Mouse (Mus musculus) megakaryocyte progenitor cell, adult 5-6 weeks (primary cell): ENCODE measurements at regions not wholly inside any gene's neighbourhood (a gene's known extent, or its start where the extent isn't known, plus 50 kb on each side); places are given as distances from the start of the nearest gene placed in this dataset.
"Not testable (repeated sequence)": the region's sequence is repeated elsewhere in the genome, so short reads cannot be mapped to it uniquely, and the experiment has no call there.

Experiments used
- ATAC-seq: replicated peaks from 2 replicates; pipeline ENCODE4 v1.8.0; 2016; ENCODE audit warnings: mild to moderate bottlenecking, moderate TSS enrichment, inconsistent platforms; ENCODE audit not compliant: poor library complexity

DNA sequence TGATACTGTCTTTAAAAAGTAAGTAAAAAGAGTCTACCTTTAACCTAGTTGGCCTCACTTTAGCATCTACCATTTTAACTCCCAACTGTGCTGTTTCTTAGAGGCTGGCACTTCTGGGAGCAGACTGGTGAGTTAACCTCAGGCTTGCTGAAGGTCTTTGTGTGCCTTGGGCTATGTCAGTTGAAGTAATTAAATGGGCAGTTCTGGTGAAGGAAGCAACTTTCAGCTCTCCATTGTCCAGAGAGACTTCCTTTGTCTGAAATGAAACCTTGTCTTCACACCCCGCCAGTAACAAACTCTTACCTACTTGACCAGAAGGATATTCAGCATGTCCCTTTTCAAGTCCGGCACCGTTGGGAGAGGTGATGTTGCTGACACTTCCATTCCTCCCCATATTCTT, 55.5 kb downstream of the Zfp281 start:
- no peak for ATAC-seq

DNA sequence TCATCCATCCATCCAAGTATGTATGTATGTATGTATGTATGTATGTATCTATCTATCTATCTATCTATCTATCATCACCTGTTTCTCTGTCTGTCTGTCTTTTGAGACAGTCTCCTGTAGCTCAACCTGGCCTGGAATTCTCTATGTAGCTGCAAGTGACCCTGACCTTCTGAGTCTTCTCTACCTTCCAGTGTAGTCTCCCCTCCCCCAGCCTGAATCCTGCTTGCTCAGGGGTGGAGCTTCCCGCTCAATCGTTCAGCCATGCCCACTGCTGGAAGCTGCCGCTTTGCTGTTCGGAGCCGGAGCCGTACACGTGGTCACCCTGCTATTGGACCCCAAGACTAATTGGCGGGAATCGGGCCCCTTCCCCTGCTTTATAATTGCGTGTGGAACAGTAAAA, 57.6 kb downstream of the Zfp281 start:
- not testable (repeated sequence) for ATAC-seq

DNA sequence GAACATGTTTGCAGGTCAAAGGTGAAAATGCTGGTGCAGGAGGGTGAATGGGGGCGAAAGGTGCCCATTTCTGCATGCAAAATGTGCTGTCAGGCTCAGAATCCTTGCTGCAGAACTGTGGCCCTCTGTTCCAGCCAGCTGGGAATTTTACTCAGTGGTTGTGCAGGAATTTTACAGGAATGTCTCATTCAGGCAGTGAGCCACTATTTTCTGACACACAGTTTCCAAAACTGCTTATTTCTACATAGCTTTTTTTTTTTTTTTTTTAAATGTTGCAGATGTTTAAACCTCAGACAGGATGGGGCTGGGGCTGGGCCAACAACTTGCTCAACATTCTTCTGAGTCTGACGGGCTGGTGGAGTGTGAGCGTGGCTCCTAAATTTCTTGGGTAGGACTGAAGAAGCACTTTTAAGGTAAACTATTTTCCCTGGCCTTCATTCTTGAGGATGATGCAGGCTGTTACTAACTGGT, 58.4 kb downstream of the Zfp281 start:
- peak; percentile 30 for ATAC-seq

DNA sequence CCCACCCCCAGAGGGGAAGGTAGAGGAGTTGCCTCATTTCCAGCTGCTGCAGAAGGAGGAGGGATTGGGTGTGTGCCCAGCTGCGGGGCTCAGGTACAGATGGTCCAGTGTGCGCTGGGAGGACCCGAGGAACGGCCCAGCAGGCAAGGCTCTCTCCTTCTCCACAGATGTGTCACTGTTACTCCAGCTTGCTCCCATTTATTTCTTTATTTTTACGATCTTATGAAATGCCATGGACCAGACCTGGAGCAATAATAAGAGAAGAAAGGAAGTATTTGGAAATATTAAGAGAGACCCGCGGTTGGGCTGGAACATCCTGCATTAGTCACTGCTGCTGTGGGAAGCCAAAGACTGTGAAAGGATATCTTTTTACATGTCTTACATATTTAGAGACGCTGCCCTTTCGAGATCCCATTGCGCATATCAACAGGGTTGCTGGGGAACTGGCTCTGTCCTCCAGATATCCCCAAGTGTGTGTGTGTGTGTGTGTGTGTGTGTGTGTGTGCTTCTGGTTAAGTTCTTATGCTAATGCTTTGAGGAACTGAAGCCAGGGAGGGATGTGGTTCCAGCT, 58.9 kb downstream of the Zfp281 start:
- peak; percentile 59 for ATAC-seq

DNA sequence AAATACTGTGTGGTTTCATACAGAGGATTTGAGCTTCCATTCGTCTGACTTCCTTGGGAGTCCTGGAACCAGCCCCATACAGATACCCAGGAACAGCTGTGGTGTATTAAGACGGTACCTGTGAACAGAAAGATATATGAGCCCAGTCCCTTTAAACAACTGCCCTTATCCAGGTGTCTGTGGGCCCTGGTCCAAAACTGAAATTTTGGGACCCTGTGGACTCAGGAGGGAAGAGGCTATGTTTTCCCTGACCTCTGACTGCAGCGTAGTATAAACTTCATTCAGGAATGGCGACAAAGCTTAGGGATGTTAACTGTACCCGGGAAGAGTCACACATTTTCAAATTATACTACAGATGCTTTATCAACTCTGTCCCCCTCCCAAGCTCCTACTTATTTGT, 59.8 kb downstream of the Zfp281 start:
- no peak for ATAC-seq

DNA sequence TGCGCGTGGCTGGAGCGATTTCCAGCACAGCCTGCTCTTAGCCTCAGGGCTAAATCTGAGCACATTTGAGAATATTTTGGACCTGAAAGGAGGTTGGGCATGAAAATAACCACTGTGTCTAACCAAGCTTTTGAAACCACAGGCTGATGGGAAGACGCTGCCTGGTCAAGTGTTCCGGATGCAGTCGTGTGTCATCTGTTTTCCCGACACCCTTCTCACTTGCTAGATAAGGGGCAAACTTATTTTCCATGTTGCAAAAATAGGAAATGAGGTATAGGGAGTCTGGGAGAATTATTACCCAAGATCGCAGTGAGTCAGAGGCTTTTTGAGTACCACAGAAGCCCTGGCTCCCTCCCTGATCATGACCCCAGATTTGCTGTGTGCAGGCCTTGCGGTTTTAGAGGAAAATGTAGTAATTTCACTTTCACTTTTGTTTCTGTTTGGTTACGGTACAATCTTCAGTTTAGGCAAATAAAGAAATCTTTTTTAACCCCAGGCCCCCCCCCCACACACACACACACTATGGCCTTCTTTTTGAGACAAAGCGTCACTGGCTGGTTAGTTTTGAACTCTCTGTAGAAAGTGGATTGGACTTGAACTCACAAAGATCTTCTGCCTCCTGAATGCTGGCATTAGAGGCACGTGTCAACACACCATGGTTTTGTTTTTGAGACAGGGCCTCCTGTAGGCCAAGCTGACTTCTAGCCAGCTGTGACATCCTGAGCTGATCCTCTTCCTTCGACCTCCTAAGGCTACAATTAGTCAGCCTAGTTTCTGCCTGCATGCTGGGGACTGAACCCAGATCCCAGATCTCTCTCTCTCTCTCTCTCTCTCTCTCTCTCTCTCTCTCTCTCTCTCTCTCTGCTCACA, 60.7 kb downstream of the Zfp281 start:
- peak; percentile 65 for ATAC-seq

DNA sequence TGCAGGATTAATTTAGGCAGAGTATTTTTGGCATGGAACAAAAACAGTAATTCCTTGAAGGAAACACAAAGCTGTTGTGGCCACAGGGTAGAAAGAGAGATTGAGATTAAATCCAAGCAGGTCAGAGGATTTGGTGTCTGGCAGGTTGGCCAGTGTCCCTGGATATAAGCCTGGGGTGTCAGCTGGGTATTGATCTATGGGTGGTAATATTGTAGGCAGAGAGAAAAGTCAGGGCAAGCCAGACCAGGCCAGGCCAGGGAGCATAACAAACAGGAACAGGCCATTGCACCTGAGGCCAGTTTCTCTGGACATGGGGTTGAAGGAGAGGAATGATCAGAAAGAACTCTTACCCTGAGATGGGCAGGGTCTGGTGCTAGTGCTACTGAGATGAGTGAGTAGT, 61.8 kb downstream of the Zfp281 start:
- ATAC-seq = no peak

DNA sequence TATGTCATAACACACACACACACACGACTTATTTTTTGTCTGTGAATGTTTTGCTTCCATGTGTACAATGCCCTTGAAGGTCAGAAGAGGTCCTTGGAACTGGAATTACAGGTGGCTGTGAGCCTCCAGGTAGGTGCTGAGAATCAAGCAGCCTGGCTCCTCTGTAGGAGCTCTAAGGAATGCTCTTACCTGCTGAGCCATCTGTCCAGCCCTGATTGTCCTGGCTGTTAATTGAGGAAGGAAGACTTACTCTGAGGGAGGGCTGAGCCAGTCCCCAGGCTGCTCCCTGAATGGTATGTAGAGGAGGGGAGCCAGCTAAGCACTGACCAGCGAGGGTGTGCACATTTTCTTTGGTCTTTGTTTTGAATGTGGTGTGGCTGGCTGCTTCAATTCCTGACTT, 65.4 kb downstream of the Zfp281 start:
- ATAC-seq = no peak

DNA sequence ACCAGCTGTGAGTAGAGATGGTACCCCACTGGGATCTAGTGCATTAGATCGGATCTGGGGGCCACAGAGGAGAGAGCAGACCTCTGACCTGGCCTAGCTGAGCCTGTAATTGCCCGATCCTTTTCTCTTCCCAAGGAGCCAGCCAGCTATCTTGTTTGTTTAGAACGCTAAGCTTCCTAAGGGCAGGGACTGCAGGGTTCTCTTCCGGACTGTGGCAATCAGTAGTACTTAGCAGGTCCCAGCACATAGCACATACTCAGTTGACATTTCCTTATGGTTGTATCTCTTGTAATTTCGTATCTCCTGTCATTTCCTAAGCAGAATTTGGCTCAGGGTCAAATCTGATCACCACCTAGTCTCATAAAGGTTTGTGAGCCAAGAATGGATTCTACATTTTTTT, 68.7 kb downstream of the Zfp281 start:
- no peak for ATAC-seq

DNA sequence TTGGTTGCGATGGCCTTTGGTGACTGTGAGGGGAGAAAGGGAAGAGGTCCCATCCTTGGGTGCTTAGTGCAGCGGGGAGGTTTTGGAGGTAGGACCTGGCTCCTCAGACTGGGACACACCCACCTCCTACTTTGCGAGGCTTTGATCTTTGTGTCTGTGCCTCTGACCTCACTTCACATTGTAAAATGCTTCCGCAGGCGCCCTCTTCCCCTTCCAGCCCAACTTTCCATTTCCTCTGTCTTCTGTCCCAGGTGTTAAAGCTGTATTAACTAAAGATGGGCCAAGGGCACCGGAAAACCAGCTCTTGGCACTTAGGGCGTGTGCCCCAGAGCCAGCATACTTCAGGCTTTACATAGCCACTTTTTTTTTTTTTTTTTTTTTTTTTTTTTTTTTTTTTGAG, 70.3 kb downstream of the Zfp281 start:
- 0 out of 2 replicates have a peak, but pooled peaks have one; percentile 17 for ATAC-seq

DNA sequence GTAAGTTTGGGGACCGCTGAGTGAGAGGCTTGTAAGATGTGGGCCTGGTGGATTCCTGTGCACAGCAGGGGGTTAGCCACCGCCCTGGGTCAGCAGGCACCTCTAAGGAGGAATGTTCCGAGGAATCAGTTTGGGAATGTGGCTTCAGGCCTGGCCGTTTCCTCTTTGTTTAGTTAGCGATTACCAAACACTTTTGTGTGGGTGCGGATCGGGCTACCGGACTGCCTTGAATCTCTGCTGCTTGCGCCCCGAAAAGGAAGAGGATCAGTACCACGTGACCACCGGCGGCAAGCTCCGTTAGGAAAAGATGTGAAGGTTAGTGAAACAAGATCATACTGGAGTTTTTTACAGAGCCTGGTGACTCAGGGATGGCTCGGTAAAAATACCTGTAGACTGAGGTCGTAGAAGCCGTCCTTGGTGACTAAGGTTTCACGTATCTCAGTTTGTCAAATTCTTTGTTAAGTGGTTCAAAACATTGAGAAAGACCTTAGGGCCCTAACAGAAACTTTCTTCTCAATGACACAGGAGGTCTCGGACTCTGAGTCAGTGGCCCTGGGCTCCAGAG, 71.5 kb downstream of the Zfp281 start:
- no peak for ATAC-seq

DNA sequence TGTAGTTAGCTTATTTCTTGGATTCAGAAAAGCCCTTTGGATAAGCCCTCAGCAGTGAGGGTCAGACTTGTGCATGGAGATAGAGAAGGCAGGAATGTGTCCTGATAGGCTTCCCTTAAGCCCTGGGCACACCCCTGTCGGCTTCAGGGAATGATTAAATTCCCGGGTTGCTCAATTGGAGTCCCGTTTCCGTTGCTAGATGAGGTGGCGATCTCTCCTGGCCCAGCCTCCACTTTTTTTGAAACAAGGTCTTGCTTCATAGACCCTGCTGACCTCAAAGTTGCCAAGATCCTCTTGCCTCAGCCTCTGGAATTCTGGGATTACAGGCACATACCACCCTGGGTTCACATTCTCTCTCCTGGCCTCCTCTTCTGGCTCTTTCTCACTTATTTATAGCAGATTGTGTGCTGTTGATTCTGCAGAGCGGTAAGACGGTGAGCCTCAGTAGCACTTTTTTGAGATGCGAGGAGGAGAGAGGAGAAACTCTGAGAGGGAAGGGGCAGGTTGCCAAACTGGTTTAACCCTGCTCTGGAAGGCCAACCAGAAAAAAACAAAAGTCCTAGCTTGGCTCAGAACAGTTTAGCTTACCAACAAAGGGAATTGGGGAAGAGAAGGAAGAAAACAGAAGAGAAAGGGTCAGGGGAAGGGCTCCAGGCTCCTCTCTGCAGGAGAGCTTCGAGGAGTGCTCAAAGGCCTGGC, 73.9 kb downstream of the Zfp281 start:
- ATAC-seq = no peak

DNA sequence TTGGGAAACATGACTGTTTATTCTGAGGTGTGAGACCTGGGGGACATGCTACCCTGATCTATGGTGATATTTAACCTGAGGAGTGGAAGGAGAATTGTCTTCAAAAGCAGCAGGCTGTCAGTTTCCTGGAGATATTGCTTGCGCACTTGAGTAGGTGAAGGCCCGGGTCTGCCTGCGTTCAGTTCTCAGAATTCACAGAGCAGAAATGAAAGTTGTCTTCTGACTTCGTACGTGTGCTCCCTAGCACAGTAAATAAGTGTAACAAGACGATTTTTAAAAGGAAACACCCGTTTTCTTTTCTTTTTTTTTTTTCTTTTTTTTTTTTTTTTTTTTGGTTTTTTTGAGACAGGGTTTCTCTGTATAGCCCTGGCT, 74.4 kb downstream of the Zfp281 start:
- ATAC-seq = no peak

DNA sequence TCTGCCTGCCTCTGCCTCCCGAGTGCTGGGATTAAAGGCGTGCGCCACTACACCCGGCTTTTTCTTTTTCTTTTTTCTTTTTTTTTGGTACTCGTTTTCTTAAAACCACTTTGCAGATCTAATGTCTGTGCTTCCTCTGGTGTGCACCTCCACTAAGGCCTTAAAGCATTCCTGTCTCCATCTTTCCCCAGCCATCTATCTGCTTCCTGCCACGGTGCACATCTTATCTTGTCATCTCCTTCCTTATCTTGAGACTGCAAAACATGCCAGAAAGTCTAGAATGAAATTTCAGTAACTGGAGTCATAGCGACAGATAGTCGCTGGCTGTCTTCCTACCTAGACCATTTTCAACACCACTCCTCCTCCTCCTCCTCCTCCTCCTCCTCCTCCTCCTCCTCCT, 74.9 kb downstream of the Zfp281 start:
- ATAC-seq = no peak

DNA sequence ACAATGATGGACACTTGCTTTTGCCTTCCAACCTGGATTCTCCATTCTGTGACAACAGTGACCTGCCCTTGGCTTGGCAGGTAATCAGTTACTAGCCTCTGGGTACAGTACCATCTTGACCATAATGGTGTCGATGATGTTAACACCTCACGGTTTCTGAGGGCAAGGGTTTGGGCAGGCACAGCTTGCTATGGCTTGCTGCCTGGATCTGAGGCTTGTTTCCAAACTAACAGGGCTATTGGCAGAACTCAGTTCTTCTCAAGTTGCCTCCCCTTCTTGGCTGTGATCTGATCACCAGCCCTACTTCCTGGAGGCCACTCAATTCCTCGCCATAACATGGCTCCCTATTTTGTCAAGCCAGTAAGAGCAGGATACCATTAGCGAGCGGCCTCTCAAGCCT, 79.4 kb downstream of the Zfp281 start:
- no peak for ATAC-seq

DNA sequence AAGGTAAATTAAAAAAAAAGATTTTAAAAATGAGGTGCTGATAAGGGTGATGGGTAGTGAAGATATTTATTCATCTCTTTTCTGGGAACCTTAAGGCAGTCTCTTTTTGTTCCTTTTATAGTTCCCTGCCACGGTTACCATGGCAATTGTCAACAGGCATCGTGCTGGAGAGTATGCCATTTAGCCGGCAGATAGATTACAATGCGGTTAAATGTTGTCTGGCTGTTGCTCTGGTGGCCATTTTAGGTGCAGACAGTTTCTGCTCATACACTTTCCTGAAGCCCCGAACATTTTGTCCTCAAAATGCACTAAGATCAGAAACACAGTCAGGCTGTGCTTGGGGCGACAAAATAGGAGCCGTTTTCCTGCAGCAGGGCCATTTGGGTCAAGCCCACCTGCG, 81.8 kb downstream of the Zfp281 start:
- ATAC-seq = peak; percentile 32; the same call in 1 of the 2 replicates

DNA sequence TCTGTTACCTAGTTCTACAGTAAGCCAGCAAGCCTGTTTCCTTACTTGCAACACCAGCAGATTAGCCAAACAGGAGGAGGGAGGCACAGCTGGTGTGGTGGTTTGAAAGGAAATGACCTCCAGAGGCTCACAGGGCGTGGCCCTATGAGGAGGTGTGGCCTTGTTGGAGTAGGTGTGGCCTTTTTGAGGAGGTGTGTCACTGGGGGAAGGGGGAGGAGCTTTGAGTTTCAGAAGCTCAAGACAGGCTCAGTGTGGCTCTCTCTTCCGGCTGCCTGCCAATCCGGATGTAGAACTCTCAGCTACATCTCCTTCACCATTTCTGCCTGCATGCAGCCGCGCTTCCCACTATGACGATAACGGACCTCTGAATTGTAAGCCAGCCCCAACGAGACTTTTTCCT, 82.7 kb downstream of the Zfp281 start:
- ATAC-seq = peak; percentile 90

DNA sequence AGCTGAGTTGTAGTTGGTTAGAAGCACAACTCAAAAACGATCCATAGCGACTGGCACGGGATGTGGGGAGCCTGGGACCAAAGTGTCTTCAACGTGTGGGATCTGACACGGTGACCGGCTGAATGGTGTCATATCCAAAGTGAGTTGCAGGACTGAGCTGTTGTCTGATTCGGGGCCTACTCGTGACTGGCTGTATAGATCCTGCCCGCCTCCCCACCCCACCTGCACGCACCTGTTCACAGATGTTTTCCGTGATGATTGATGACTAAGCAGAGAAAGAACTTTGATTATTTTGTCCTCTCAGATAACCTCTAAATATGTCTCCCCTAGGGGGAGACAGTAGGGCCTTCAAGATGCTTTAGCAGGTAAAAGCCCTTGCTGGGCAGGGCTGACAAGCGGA, 83.2 kb downstream of the Zfp281 start:
- ATAC-seq = no peak

DNA sequence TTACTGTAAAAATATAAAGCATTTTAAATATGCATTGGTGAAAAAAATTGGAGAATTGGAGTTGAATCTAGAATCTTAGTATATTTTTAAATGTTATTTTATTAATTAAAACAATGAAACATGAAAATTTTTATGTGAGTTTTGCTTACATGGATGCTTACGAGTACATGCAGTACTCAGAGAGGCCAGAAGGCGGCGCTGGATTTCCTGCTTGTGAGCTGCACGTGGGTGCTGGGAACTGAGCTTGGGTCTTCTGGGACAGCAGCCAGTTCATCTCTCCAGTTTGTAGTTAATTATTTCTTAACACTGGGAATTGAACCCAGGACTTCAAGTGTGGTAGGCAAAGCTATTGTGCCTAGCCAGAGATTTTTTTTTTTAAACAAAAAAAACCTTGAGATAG, 85.5 kb downstream of the Zfp281 start:
- ATAC-seq = no peak

DNA sequence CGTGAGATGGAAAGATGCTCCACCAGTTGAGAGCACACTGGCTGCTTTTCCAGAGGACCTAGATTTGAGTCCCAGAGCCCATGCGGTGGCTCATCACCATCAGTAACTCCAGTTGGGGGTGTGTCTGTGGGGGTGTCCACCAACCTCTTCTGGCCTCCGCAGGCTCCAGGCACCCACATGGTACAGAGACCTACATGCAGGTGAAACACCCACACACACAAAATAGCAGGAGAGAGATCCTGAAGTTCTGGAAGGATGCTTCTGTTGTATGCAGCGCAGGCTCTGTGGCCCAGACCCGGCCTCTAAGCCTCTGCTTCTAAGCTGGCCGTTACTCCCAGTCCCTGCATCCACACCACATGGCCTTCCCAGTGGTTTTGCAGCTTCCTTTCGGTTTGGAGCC, 86.5 kb downstream of the Zfp281 start:
- ATAC-seq = no peak

DNA sequence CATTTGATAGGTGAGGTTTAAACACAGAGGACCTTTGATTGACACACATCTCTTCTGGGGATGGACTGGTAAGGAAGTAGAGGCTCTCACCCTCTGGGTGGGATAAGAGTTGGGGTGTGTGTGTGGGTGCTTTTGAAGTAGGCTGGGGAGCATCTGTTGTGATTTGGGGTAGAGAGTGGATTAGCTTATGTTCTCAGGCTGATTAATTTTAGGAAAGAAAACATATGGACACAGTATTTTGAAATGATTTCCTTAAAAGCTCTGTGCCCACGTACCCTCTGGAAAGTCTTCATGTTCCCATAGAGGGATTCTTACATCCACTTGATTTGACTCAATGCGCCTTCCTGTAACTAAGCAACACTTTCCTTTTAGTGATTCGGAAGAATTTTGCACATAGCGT, 89.4 kb downstream of the Zfp281 start:
- no peak for ATAC-seq

DNA sequence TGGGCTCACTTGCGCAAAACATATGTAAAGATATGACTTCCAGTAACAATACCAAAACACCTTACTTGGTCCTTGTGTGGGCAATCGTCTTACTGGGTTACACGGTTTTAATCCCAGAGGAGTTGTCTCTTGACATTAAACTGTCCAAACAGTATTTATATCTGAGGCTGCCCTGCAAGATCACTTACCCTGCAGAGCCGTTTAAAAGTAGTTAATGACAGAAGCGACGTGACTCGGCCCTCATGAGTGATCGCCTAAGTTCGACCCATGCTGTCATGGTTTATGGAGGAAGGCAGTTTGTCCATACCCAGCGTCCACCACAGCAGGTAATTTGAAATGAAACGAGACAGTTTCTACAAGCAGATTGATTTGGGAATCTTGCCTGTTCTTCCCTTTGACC, 90.3 kb downstream of the Zfp281 start:
- no peak for ATAC-seq
